Mouse (Mus musculus): ENCODE measurements around the gene Trim50.
A peak's percentile ranks its signal among the peaks of the same experiment; 100 is the strongest.

Trim50 gene

DNA sequence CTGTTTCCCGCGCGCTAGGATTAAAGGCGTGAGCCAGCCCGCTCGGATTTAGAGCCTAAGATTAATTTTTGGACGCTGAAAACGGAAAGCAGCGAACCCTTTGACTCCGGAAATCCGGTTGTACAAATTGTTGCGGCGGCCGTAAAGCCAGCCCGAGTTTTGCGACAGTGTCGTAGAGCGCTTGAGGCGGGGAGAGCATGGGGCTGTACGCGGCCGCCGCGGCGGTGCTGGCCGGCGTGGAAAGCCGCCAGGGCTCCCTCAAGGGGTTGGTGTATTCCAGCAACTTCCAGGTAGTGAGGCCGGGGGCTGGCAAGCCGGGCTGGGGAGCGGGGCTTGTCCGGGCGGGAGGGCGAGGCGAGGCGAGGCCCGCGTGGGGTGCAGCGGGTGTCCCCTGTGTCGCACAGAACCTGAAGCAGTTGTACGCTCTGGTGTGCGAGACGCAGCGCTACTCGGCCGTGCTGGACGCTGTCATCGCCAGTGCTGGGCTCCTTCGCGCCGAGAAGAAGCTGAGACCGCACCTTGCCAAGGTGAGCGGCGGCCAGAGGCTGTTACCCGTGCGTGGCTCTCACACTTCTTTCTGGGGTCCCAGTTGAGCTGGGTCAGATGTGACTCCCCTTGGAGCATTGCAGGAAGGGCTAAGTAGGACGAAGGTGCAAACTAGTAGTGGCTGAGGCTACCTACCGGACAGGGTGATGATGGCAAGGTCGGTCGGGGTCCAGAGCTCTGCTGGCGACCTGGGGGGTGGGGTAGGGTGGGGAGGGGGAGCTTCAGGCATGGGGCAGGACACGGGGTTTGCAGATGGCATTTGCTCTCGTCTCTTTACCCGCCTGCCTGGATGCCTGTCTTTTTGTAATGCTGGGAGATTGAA is 16.9 kb downstream of the Trim50 start, which contains the start of gene Nsun5:
Nsun5 (plus strand) TSS at position 167 of the 868 bp plus-strand sequence.
- peak; percentile 95 for DNase-seq (ENCODE audit: low spot score)

DNA sequence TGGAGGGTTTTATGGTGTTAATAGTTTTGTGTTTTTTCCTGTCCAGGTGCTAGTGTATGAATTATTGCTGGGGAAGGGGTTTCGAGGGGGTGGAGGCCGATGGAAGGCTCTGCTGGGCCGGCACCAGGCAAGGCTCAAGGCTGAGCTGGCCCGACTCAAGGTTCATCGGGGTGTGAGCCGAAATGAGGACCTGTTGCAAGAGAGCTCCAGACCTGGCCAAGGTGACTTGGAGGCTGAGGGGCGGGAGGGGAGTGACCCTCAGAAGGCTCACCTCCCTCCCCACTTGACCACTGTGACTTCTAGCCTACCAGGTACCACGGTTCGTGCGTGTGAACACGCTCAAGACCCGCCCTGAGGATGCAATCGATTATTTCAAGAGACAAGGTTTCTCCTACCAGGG is 18.1 kb downstream of the Trim50 start:
- no peak for DNase-seq (ENCODE audit: low spot score)

DNA sequence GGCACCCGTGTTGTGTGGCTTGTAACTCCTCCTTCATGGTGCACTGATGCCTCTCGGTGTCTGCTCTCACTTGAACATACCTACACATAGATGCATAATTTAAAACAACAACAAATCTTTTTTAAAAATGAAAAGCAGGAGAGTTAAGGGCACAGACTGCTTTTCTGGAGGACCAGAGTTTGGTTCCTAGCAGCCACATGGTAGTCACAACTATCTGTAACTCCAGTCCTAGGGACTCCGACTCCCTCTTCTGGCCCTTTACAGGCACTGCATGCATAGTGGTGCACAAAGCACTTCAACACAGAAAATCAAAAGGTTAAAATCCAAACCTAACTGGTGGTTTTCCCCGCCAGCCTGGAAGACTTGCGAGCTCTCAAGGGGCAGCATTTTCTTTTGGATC is 20.5 kb downstream of the Trim50 start:
- no peak for DNase-seq (ENCODE audit: low spot score)

DNA sequence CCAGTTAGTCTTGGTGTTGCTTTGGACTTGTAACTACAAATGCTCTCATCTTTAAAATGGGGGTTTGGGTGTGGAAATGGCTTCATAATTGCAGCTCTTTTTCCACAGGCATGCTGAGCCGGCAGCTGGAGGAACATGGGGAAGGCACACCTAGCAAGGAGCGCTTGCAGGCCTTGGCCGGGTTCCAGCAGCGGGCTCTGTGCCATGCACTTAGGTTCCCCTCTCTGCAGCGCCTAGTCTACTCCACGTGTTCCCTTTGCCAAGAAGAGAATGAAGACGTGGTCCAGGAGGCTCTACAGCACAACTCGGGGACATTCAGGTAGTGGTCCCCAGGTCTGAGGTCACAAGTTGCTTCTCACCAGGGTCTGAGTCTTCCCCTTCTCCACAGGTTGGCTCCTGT is 22.1 kb downstream of the Trim50 start:
- no peak for DNase-seq (ENCODE audit: low spot score)

DNA sequence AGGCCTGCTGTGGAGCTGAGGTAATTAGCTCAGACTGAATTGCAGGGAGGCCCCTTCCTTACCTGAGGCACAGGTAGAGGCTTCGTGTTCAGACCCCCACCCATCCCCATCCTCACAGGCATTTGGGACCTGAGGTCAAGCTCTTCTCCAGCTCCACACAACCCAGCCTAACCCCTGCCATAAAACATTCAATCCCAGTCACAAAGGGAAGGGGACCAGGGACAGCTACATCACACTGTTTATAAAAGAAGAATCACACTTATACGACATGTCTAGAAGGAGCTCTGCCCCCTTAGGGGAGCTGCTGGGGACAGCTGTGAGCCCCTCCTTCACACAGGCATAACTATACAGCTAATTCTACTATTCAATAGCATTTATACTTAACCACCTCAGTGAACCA is 23.2 kb downstream of the Trim50 start:
- DNase-seq (ENCODE audit: low spot score): no peak

DNA sequence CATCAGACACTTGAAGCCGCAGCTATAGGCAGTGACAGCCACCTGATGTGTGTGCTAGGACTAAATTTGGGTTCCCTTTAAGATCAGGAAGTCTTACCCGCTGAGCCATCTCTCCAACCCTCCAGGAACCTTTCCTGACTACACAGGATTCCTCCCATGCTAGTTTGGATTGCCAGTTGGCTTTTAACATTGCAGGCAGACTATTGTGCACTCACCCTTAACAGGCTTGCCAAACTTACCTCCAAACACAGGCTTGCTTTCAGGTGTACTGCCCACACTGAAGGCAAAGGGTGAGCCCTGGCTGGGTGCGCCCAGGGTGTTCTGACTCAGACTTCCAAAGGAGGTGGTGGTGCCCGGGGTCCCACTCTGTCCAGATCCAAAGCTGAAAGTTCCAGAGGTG is 27.6 kb downstream of the Trim50 start:
- no peak for DNase-seq (ENCODE audit: low spot score)

DNA sequence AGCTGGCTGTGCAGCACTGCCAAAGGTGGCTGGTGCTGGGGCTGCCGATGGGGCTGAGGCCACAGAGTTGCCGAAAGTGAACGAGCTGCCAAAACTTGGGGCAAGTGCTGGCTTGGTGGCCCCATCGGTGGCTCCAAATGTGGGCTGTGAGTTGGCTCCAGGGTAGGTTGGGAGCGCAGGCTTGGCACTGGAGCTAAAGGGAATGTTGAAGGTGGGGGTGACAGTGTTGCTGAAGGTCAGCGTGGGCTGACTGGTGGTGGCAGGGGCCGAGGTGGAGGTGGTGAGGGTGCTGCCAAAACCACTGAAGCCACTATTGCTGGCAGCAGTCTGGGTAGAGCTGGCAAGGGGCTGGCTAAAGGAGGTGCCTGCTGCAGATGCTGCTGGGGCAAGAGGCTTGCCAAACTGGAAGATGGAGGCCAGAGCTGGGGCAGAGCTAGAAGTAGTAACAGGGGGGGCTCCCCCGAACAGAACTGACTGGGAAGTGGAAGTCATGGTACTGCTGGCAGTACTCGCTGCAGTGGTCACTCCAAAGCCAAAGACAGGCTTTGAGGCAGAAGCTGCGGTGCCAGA is 28.3 kb downstream of the Trim50 start:
- no peak for DNase-seq (ENCODE audit: low spot score)

DNA sequence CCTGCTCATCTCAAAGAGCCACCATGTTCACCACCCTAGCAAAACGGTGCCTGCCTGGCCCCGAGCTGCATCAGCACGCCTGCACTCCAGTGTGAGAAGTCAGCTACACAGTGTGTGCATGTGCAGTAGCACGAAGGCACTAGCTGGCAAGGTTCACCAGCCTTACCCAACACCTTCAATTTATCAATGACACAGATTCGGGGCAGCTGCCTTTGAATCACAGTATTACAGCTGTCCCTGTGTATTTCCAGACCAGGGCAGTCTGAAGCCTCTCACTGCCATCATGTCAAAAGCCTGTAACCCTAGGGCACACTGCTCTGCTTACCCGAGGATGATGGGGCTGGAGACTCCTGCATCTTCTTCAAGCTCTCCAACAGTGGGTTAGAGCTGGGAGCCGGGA is 29.7 kb downstream of the Trim50 start:
- no peak for DNase-seq (ENCODE audit: low spot score)

DNA sequence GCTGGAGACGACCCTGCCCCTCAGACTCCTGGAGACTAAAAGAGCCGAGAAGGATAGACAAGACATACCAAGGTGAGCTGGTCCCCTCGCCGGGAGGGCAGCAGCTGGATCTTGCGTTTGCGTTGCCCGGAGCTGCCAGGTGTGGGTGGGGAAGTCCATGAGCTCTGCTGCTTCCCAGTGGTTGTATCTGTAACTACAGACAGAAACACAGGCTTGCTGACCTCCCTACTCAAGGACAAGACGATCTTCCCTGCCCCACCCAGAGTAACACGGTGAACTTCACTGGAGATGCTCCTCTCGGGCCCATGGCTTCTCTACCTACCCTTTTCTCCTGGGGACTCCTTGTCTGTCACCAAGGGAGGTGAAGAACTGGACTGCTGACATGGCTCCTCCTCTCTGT is 30.7 kb downstream of the Trim50 start:
- no peak for DNase-seq (ENCODE audit: low spot score)

DNA sequence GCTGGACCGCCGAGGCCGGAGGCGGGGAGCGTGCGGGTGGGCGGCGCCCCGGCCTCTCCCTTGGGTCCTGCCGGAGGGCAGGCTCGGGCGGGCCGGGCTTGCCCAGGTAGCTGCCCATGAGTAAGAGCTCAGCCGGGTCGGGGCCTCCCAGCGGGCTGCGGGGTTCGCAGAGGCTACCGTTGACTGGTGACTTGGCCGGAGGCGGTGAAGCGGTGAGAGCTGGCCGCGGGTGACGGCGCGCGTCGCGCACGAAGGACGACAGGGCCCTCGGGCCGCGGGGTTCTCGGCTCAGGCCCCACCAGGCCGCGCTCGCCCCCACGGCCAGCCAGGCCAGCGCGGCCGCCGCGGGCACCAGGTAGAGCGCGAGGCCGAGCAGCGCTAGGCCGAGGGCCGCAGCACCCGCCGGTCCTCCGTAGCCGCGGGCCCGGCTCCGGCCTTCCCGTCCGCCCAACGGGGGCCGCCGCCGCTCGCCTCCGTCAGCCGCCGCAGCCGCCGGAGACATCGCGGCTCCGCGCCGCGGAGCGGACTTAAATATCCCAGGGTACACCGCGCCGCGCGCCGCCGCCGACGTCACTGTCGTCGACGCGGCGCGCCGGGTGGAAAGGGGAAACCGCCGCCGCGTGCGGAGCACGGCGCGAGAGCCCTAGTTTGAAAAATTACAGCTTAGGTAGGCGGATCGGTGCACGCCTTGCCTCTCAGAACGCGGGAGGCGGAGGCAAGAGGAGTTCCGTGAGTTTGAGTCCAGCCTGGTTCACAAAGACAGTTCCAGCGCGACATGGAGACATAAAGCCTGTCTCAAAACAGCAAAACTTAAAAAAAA is 41.1 kb downstream of the Trim50 start, which contains the start of gene Pom121:
Pom121 (minus strand) TSS at position 543 of the 820 bp plus-strand sequence.
- peak; percentile 77 for DNase-seq (ENCODE audit: low spot score)

DNA sequence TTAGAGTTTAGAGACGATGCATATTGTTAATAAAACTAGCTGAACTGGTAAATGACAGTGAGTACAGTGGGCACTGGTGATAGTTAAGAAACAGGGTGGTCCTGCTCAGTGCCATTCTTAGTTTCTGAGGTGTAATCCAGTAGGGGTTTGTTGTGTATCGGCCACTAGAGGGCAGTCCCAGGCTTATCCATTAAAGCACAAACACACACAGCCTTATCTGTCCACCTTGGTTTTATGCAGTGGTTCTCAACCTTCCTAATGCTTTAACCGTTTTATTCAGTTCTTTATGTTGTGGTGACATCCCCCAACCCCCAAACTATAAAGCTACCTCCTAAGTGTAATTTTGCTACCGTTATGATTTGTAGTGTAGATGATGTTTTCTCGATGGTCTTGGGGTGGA is 42.7 kb downstream of the Trim50 start:
- DNase-seq (ENCODE audit: low spot score): peak; percentile 38

DNA sequence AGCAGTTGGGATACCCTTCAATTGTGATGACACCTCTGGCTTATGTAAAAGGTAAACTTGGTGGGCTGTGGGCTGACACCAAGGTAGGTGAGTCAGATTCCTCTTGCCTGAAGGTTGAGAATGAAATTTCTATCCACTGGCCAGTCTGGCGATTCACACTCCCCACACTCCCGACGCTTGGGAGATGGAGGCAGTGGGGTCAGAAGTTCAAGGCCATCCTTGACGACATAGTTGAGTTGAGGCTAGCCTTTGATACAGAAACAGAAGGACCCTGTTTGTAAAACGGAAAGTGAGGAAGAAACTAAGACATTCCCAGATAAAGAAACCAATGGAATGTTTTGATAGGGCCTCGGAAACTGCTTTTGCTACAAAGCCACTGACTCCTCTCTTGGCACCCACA is 46.3 kb downstream of the Trim50 start:
- DNase-seq (ENCODE audit: low spot score): no peak

DNA sequence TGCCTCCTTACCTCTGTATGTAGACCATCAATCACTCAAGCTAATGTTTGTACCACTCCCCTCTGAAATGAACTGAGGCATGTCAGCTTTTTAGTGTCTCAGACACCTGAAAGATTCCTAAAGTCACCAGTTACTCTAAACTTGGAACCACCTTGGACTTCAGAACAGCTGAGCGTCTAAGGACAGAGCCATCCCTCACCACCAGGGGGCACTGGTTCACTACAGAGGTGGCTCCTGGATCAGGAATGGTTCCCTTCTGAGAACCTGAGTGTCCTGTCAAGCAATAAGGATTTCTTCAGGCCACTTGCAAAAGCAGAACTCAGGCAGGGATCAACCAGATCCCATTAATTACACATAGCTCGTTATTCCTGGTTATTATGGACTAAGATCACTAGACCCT is 47.1 kb downstream of the Trim50 start:
- DNase-seq (ENCODE audit: low spot score): peak; percentile 80

DNA sequence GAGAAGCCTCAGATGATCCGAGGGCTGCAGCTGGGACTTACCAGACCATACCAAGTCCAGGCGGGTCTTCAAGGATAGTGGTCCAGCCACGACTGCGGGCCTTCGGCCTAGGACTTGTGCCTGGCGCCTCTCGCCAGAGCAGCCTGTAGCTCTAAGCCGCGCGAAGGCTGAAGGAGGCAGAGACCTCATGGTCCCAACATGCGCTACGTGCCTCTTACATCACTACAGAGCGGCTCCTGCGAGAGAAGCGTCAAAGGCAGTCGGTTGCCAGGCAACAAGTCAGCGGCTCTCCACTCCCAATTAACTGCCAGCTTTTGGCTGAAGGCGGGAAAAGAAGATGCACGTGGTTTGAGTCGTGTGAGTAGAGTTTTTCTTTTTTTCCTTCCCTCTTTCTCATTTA is 51.5 kb downstream of the Trim50 start:
- DNase-seq (ENCODE audit: low spot score): no peak

DNA sequence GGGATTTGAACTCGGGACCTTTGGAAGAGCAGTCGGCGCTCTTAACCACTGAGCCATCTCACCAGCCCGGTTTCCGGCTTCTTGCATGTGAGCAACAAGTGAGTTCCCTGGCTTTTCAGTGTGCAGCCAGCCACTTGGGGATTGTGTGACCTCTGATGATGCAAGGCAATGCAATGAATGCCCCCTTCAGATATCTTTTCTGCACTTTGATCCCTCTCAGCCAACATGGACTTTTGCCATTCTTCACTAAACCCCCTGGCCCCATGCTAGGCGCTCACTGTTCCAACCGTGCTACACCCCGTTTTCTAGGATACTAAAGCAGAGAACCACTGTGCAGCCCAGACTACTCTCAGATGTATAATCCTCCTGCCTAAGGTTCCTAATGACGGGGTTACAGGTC is 52.3 kb downstream of the Trim50 start:
- no peak for DNase-seq (ENCODE audit: low spot score)

DNA sequence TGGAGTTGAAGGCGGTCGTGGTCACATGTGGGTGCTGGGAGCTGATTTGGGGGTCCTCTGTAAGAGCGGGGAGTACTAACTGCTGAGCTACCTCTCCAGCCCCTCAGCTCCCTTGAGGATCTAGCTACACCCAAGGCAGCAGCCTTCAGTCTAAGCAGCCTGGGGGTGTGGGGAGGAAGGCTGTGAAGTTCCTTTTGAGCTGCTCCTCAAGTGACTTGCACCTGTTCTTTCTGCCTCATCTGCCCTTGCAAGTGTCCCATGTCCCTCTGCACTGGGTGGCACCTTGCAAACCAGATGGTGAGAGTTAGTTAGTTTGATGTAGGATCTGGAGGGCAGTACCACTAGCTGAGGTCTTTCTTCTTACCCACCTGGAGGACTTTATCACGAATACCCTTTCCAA is 55.0 kb downstream of the Trim50 start:
- no peak for DNase-seq (ENCODE audit: low spot score)

DNA sequence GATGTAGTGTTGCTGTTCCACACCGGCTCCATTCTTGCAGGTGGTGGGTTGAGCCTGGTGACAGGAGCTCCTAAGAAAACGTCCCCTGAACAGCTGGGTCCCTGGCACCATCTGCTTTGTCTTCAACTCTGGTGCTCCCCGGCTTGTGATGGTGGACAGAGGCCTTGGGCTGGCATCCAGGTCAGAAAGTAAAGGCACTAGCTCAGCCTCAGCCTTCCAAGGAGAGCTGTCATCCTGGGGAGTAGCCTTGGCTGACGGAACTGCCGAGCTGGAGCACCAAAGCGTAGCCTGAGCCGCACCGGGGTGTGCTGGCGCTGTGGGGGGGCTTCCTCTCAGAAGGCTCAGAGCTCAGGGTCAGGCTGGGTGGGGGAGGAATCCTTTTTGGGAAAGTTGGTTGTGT is 57.2 kb downstream of the Trim50 start:
- DNase-seq (ENCODE audit: low spot score): no peak
